Mouse (Mus musculus) intestine, embryonic 16.5 days (tissue): ENCODE measurements around the gene Nr1h4. TPM values are rescaled to one million over a fixed set of nuclear protein-coding genes. Genes with fewer than 3 reads are reported as not detected.
A peak's percentile ranks its signal among the peaks of the same experiment; 100 is the strongest.

Experiments used
- ATAC-seq: fragments of 200-750 bp; cut with Nextera tagmentation; 2 replicates; pipeline ENCODE4 v1.8.0; 2017; ENCODE audit warnings: moderate TSS enrichment, moderate library complexity
- H3K27ac ChIP-seq: fragments of 300-500 bp; sonication (generic); 2 replicates; pipeline ENCODE4 v1.5.1; 2014; ENCODE audit warnings: mild to moderate bottlenecking, low read length
- H3K27me3 ChIP-seq: fragments of 300-500 bp; sonication (generic); replicated peaks from 2 replicates; pipeline ENCODE4 v1.6.1; 2014; ENCODE audit warnings: low read length, control low read depth, mixed read lengths; ENCODE audit not compliant: control insufficient read depth, insufficient read depth
- H3K36me3 ChIP-seq: fragments of 300-500 bp; sonication (generic); 2 replicates; pipeline ENCODE4 v1.6.1; 2014; ENCODE audit warnings: low read length, control low read depth; ENCODE audit not compliant: control insufficient read depth, insufficient read depth
- H3K4me1 ChIP-seq: fragments of 300-500 bp; sonication (generic); 2 replicates; pipeline ENCODE4 v1.6.1; 2014; ENCODE audit warnings: low read length, control low read depth, mixed read lengths; ENCODE audit not compliant: control insufficient read depth, insufficient read depth
- H3K4me2 ChIP-seq: fragments of 300-500 bp; sonication (generic); 2 replicates; pipeline ENCODE4 v1.6.1; 2014; ENCODE audit warnings: low read depth, low read length, control low read depth
- H3K4me3 ChIP-seq: fragments of 300-500 bp; sonication (generic); 2 replicates; pipeline ENCODE4 v1.5.1; 2014; ENCODE audit warnings: mild to moderate bottlenecking, low read length
- H3K9ac ChIP-seq: fragments of 300-500 bp; sonication (generic); 2 replicates; pipeline ENCODE4 v1.6.1; 2014; ENCODE audit warnings: low read depth, low read length
- H3K9me3 ChIP-seq: fragments of 300-500 bp; sonication (generic); 2 replicates; pipeline ENCODE4 v1.6.1; 2016; ENCODE audit warnings: low read length, control low read depth; ENCODE audit not compliant: control insufficient read depth
- WGBS: fragments of 180-500 bp; shearing (Covaris S2); extraction: QIAGEN DNeasy Blood & Tissue Kit; methylation state at CpG from one replicate; pipeline ENCODE4 v1.1.7; 2014; 5-methylcytosine and 5-hydroxymethylcytosine counted together
- polyA plus RNA-seq: library from polyadenylated mRNA; unstranded; fragments of >200 nt; fragmentation: Nextera tagmentation; extraction: Ambion mirVana; gene quantifications from 2 replicates; pipeline ENCODE4 v1.2.1, GENCODE M21; 2015

The Nr1h4 gene
- polyA plus RNA-seq, 1 experiment from 2014 or later, result 84.0 TPM

- H3K9ac ChIP-seq, result no peak overlapping the region
- no peak overlapping the region for H3K4me3 ChIP-seq
- ATAC-seq, result no peak
- H3K9me3 ChIP-seq, result no peaks in the 10 kb centered on the region
- H3K4me1 ChIP-seq, result 0 out of 2 replicates have a peak, but pooled peaks cover 2% of the 10 kb centered on the region
- H3K27me3 ChIP-seq, result no peaks in the 10 kb centered on the region
- whole genome bisulfite sequencing, result 75% methylated on average over 9 of the region's 9 CpGs
- H3K4me2 ChIP-seq, result no peak overlapping the region
- H3K27ac ChIP-seq, result no peak overlapping the region
- H3K36me3 ChIP-seq, result 0 out of 2 replicates have a peak, but pooled peaks cover under 1% of the 10 kb centered on the region
Measured at GRCm38 (mm10) chr10:89435920-89436319, 97.5 kb downstream of the Nr1h4 start.

GRCm38 (mm10) chr10:89435413-89435812 lies 98.0 kb downstream of the Nr1h4 start:
- Histone ChIP-seq H3K4me1 (0 out of 2 replicates have a peak, but pooled peaks cover 2% of the 10 kb centered on the region), H3K27me3 (no peaks in the 10 kb centered on the region), H3K9me3 (no peaks in the 10 kb centered on the region), H3K4me3 (no peak overlapping the region), H3K27ac (no peak overlapping the region), H3K9ac (no peak overlapping the region), H3K36me3 (no peaks in the 10 kb centered on the region), H3K4me2 (no peak overlapping the region)
- WGBS, result 80% methylated on average over 12 of the region's 12 CpGs
- ATAC-seq, result no peak

GRCm38 (mm10) chr10:89434509-89435210 lies 98.7 kb downstream of the Nr1h4 start:
- ATAC-seq, result no peak
- Histone ChIP-seq H3K4me3 (no peak overlapping the region), H3K4me1 (0 out of 2 replicates have a peak, but pooled peaks cover 2% of the 10 kb centered on the region), H3K36me3 (no peaks in the 10 kb centered on the region), H3K9me3 (no peaks in the 10 kb centered on the region), H3K4me2 (no peak overlapping the region), H3K27ac (no peak overlapping the region), H3K27me3 (no peaks in the 10 kb centered on the region), H3K9ac (no peak overlapping the region)
- 72% methylated on average over 17 of the region's 17 CpGs for WGBS

DNA sequence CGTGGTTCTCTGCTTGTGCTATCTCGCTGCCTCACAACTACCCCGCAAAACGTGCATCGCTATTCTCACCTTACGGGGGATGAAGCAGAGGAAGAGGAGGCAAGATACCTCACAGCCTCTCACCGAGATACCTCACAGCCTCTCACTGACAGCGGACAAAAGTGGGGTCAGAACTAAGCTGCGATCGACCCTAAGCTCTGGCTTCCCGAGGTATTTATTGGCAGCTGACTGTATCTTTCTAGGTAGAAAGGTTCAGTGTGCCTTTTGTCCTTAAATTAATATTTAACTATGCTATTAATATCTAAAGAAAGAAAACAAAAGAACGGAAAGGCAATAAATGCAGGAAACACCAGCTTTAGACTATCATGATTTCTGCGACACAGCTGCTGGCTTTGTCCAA lies 100.6 kb downstream of the Nr1h4 start:
- Histone ChIP-seq H3K9me3 (no peaks in the 10 kb centered on the region), H3K27me3 (no peaks in the 10 kb centered on the region), H3K4me3 (no peak overlapping the region), H3K27ac (no peak overlapping the region), H3K9ac (no peak overlapping the region), H3K4me1 (no peaks in the 10 kb centered on the region), H3K36me3 (peaks cover 8% of the 10 kb centered on the region; the same call in 1 of the 2 replicates), H3K4me2 (peak overlapping the region; percentile 36; the same call in 1 of the 2 replicates)
- 71% methylated on average over 13 of the region's 13 CpGs for WGBS
- ATAC-seq, result peak; percentile 58

DNA sequence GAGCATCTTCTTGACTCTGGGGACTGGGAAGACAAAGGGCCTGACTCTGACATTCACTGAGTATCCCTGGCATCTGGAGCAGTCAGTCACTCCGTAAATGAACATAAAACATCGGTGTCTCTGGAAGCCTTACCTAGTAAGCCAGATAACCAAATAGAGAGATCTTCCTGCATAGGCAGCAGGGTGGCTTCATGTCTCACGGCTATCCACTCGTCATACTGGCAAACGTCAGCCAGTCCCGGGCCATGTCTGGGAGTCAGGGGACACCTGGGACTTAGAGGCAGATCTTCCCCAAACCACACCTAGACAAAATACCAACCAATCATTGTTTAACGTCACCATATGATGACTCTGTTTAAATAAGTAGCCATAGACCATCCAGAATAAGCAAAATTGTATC lies 102.6 kb downstream of the Nr1h4 start:
- Histone ChIP-seq H3K4me2 (no peak overlapping the region), H3K9me3 (no peaks in the 10 kb centered on the region), H3K27ac (no peak overlapping the region), H3K4me1 (no peaks in the 10 kb centered on the region), H3K9ac (no peak overlapping the region), H3K36me3 (peaks cover 12% of the 10 kb centered on the region; the same call in 1 of the 2 replicates), H3K27me3 (no peaks in the 10 kb centered on the region), H3K4me3 (no peak overlapping the region)
- ATAC-seq, result no peak
- 91% methylated on average over 7 of the region's 7 CpGs for WGBS

GRCm38 (mm10) chr10:89424800-89425393 lies 108.5 kb downstream of the Nr1h4 start:
- H3K4me3 ChIP-seq, result no peak overlapping the region
- no peak overlapping the region for H3K27ac ChIP-seq
- peaks cover 17% of the 10 kb centered on the region for H3K36me3 ChIP-seq

DNA sequence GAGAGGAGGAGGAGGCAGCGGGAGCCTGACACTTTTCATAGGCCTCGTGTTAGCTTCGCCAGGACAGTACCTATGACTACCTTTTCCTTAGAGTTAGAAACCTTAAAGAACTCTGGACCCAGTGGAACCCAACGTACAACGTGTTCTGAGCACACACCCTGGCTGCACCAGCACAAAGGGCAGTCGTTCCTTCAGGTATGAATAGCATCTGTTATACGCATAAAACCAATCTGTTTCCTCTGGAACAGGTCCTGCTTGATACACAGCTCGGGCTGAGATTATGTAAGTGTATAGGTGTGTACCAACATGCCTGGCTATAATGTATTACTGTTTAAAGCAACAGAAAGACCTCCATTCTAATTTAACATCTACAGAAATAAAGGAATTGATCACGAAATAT lies 109.2 kb downstream of the Nr1h4 start:
- no peak overlapping the region for H3K4me3 ChIP-seq
- H3K27ac ChIP-seq, result no peak overlapping the region
- no peak overlapping the region for H3K4me2 ChIP-seq
- H3K9me3 ChIP-seq, result no peaks in the 10 kb centered on the region
- H3K27me3 ChIP-seq, result no peaks in the 10 kb centered on the region
- no peak for ATAC-seq
- peaks cover 17% of the 10 kb centered on the region for H3K36me3 ChIP-seq
- no peaks in the 10 kb centered on the region for H3K4me1 ChIP-seq
- no peak overlapping the region for H3K9ac ChIP-seq
- 83% methylated on average over 9 of the region's 9 CpGs for WGBS

More at GRCm38 (mm10) chr10:89424800-89425393, 108.5 kb downstream of the Nr1h4 start:
- WGBS, result 70% methylated on average over 11 of the region's 11 CpGs
- Histone ChIP-seq H3K27me3 (no peaks in the 10 kb centered on the region), H3K4me2 (no peak overlapping the region), H3K9me3 (no peaks in the 10 kb centered on the region), H3K9ac (no peak overlapping the region), H3K4me1 (no peaks in the 10 kb centered on the region)
- ATAC-seq, result no peak

- H3K27me3 ChIP-seq, result no peaks in the 10 kb centered on the region
- no peak overlapping the region for H3K4me2 ChIP-seq
- H3K36me3 ChIP-seq, result peaks cover 13% of the 10 kb centered on the region
- H3K4me3 ChIP-seq, result no peak overlapping the region
- no peaks in the 10 kb centered on the region for H3K4me1 ChIP-seq
- no peak for ATAC-seq
- no peaks in the 10 kb centered on the region for H3K9me3 ChIP-seq
- H3K27ac ChIP-seq, result no peak overlapping the region
- no peak overlapping the region for H3K9ac ChIP-seq
- WGBS, result 93% methylated on average over 9 of the region's 9 CpGs
Measured at GRCm38 (mm10) chr10:89423164-89423778, 110.1 kb downstream of the Nr1h4 start.

DNA sequence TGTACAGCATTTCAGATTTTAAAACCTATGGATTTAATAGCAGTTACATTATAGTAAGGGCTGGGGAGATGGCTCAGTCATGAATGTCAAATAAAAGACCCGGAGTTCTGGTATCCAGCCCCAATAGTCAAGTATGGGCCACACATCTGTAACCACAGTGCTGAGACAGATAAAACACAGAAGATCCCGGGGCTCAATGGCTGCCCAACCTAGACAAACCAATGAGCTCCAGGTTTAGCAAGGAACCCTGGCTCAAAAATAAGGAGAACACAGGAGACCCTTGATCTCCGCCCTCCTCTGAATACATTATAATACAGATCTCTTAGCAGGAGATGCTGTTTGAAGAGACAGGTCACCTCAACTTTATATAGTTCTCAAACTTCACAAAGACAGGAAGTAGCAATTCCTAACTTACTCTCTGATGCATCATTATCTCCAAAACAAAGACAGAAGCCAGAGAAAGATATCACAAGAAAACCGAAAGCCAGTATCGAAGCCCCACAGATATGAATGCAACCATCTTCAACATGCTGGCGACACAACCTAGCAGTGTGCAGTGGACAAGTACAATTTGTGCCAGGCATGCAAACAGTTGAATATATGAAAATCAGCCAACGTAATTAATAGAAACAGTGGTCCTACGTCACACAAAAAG lies 110.8 kb downstream of the Nr1h4 start:
- no peak overlapping the region for H3K4me3 ChIP-seq
- no peak overlapping the region for H3K27ac ChIP-seq
- no peak for ATAC-seq
- no peaks in the 10 kb centered on the region for H3K27me3 ChIP-seq
- H3K9me3 ChIP-seq, result no peaks in the 10 kb centered on the region
- 93% methylated on average over 8 of the region's 8 CpGs for WGBS
- no peaks in the 10 kb centered on the region for H3K4me1 ChIP-seq
- H3K9ac ChIP-seq, result no peak overlapping the region
- no peak overlapping the region for H3K4me2 ChIP-seq
- peaks cover 9% of the 10 kb centered on the region; the same call in 1 of the 2 replicates for H3K36me3 ChIP-seq
